Mouse (Mus musculus) embryonic facial prominence, embryonic 14.5 days (tissue): ENCODE measurements around the gene Nfatc2ip. TPM values are rescaled to one million over a fixed set of nuclear protein-coding genes. Genes with fewer than 3 reads are reported as not detected.
A peak's percentile ranks its signal among the peaks of the same experiment; 100 is the strongest.

Experiments used
- ATAC-seq: fragments of 200-750 bp; cut with Nextera tagmentation; 2 replicates; pipeline ENCODE4 v1.8.0; 2017; ENCODE audit warnings: low read depth, moderate number of reproducible peaks, moderate TSS enrichment
- DNase-seq: peaks from one replicate; pipeline ENCODE4 v3.0.0-alpha.2; 2015; ENCODE audit warnings: low spot score
- H3K27ac ChIP-seq: fragments of 300-500 bp; sonication (generic); replicated peaks from 2 replicates; pipeline ENCODE4 v1.5.1; 2014; ENCODE audit warnings: low read depth, mild to moderate bottlenecking, low read length, moderate library complexity
- H3K27me3 ChIP-seq: fragments of 300-500 bp; sonication (generic); replicated peaks from 2 replicates; pipeline ENCODE4 v1.6.1; 2014; ENCODE audit warnings: low read length; ENCODE audit not compliant: control insufficient read depth, insufficient read depth
- H3K36me3 ChIP-seq: fragments of 300-500 bp; sonication (generic); 2 replicates; pipeline ENCODE4 v1.6.1; 2014; ENCODE audit warnings: low read length, mixed read lengths; ENCODE audit not compliant: control insufficient read depth, insufficient read depth
- H3K4me1 ChIP-seq: fragments of 300-500 bp; sonication (generic); 2 replicates; pipeline ENCODE4 v1.6.1; 2014; ENCODE audit warnings: antibody characterized with exemption, low read length; ENCODE audit not compliant: control insufficient read depth, insufficient read depth
- H3K4me2 ChIP-seq: fragments of 300-500 bp; sonication (generic); 2 replicates; pipeline ENCODE4 v1.6.1; 2014; ENCODE audit warnings: low read depth, mild to moderate bottlenecking, low read length, moderate library complexity, mixed read lengths
- H3K4me3 ChIP-seq: fragments of 300-500 bp; sonication (generic); 2 replicates; pipeline ENCODE4 v1.5.1; 2014; ENCODE audit warnings: low read depth, mild to moderate bottlenecking, low read length
- H3K9ac ChIP-seq: fragments of 300-500 bp; sonication (generic); 2 replicates; pipeline ENCODE4 v1.6.1; 2014; ENCODE audit warnings: low read depth, mild to moderate bottlenecking, low read length, moderate library complexity, mixed read lengths
- H3K9me3 ChIP-seq: fragments of 300-500 bp; sonication (generic); 2 replicates; pipeline ENCODE4 v1.6.1; 2016; ENCODE audit warnings: low read length; ENCODE audit not compliant: control insufficient read depth
- WGBS: fragments of 180-500 bp; shearing (Covaris S2); extraction: QIAGEN DNeasy Blood & Tissue Kit; methylation state at CpG from one replicate; pipeline ENCODE4 v1.1.7; 2014; 5-methylcytosine and 5-hydroxymethylcytosine counted together
- polyA plus RNA-seq: library from polyadenylated mRNA; unstranded; fragments of >200 nt; fragmentation: Nextera tagmentation; extraction: Ambion mirVana; gene quantifications from 2 replicates; pipeline ENCODE4 v1.2.1, GENCODE M21; 2014

The Nfatc2ip gene
- polyA plus RNA-seq, 1 experiment from 2014 or later, result 2.6 TPM

DNA sequence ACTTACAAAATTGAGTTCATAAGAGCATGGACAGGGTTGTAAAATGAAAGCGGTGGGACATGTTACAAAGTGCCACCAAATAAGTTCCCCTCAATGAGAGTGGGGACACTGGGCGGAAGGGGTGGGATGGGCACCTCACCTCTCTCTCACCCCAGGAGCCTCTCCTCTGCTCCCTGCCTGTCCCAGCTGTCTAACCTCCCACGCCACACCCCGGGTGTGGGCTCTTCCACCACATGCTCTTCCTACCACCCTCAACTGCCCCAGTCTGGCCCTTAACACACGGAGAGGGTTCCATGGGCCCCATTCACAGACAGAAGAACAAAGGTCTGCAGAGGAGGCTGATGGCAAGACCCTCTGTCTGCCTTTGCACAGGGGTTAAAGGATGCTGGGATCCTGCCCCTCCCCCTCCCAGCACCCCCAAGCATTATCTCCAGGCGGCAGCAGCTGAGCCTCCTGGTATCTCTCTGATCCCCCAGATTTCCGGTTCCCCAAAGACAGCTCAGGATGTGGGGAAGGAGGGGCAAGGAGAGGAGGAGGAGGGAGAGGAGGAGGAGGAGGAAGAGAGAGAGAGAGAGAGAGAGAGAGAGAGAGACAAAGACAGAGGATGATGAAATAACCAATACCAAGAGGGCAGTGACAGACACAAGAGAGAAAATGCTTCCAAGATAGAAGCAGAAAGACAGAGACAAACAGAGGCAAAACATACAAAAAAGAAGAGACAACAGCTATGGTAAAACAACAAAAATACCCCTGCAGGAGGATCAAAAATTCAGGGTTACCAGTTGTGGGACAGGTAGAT is 39.5 kb downstream of the Nfatc2ip start:
- no peaks in the 10 kb centered on the region for H3K9me3 ChIP-seq
- no peaks in the 10 kb centered on the region for H3K36me3 ChIP-seq
- DNase-seq (no peak), ATAC-seq (no peak)
- no peaks in the 10 kb centered on the region for H3K27me3 ChIP-seq
- 44% methylated on average over 7 of the region's 7 CpGs for WGBS
- H3K27ac ChIP-seq, result no peak overlapping the region
- no peak overlapping the region for H3K4me3 ChIP-seq
- H3K4me2 ChIP-seq, result no peak overlapping the region
- H3K4me1 ChIP-seq, result no peaks in the 10 kb centered on the region
- H3K9ac ChIP-seq, result no peak overlapping the region

DNA sequence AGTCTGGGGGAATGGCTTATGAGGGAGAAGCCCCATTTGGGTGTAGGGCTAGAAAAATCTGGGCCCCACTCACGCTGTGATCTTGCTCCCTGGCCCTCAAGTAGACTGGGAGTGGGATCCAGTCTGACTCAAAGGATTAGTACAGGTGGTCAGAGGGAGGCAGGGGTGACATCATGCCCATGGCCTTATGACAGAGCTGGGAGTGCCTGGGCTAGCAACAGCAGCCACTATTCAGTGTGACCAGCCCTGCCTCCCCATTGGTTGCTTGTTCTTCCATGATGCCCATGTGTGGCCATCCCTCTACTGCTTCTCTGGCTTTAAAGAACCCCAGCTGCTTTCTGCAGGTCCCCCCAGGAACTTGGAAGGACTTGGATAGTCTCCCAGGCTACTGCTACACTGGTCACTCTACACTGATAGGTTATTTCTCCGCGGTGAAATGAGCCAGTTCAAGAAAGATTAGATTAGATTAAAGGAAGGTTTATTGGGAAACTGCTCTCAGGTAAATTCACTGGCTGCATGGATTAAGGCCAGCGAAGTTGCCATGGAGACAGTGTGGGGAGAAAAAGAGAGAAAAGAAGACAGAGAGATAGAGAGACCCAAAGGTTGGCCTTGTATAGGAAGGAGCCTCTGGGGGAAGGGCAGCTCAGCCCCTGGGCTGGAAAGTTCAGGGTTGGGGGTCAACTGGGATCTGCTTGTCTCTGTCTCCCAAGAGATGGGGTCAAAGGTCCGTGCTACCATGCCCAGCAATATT is 40.5 kb downstream of the Nfatc2ip start:
- no peak overlapping the region for H3K4me2 ChIP-seq
- no peaks in the 10 kb centered on the region for H3K27me3 ChIP-seq
- H3K4me1 ChIP-seq, result no peaks in the 10 kb centered on the region
- H3K36me3 ChIP-seq, result no peaks in the 10 kb centered on the region
- WGBS, result 52% methylated on average over 5 of the region's 5 CpGs
- DNase-seq (no peak), ATAC-seq (no peak)
- H3K4me3 ChIP-seq, result no peak overlapping the region
- H3K27ac ChIP-seq, result no peak overlapping the region
- H3K9me3 ChIP-seq, result no peaks in the 10 kb centered on the region
- no peak overlapping the region for H3K9ac ChIP-seq

GRCm38 (mm10) chr7:126354738-126355614 is 41.6 kb downstream of the Nfatc2ip start:
- H3K27me3 ChIP-seq, result no peaks in the 10 kb centered on the region
- no peak overlapping the region for H3K9ac ChIP-seq
- WGBS, result 41% methylated on average over 14 of the region's 14 CpGs
- no peak overlapping the region for H3K4me2 ChIP-seq
- no peak overlapping the region for H3K4me3 ChIP-seq
- H3K4me1 ChIP-seq, result no peaks in the 10 kb centered on the region
- no peak overlapping the region for H3K27ac ChIP-seq
- ATAC-seq, result no peak
- H3K36me3 ChIP-seq, result no peaks in the 10 kb centered on the region
- no peaks in the 10 kb centered on the region for H3K9me3 ChIP-seq
- DNase-seq, result no peak

- H3K36me3 ChIP-seq, result no peaks in the 10 kb centered on the region
- ATAC-seq (no peak), DNase-seq (no peak)
- no peaks in the 10 kb centered on the region for H3K4me1 ChIP-seq
- H3K27me3 ChIP-seq, result no peaks in the 10 kb centered on the region
- no peak overlapping the region for H3K9ac ChIP-seq
- H3K9me3 ChIP-seq, result no peaks in the 10 kb centered on the region
- H3K4me2 ChIP-seq, result no peak overlapping the region
- no peak overlapping the region for H3K4me3 ChIP-seq
- WGBS, result 69% methylated on average over 3 of the region's 3 CpGs
- H3K27ac ChIP-seq, result no peak overlapping the region
These were observed 42.6 kb downstream of the Nfatc2ip start for GRCm38 (mm10) chr7:126353994-126354365.

DNA sequence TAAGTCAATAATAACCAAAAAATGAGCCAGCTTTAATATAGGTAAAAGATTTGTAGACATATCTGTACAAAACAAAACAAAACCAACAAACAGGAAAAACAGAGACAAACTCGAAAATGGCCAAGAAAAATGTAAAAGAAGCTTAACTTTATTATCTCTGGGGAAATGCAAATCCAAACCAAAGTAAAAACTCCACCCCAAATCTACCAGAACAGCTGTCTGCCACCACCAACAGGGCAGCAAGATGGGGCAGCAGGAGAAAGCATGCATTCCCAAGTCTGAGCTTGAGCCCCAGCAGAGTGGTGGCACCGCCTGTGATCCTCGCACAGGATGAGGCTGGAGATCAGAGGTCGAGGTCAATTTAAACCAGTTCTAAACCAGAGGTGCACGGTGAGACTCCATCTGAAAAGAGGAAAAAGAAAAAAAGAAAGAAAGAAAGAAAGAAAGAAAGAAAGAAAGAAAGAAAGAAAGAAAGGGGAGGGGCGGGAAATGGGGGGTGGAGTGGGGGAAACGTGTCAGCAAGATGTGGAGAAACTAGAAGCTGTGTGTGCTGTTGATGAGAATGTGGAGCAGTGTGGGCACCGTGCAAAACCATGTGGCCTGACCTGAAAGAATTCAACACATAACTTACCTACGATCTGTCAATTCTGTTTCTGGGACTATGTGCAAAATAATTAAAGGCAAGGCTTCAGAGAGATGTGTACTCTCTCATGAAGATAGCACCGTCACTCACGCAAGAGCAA is 43.1 kb downstream of the Nfatc2ip start:
- no peaks in the 10 kb centered on the region for H3K4me1 ChIP-seq
- H3K4me3 ChIP-seq, result no peak overlapping the region
- H3K36me3 ChIP-seq, result no peaks in the 10 kb centered on the region
- ATAC-seq, result no peak
- H3K9ac ChIP-seq, result no peak overlapping the region
- DNase-seq, result no peak
- H3K27me3 ChIP-seq, result no peaks in the 10 kb centered on the region
- 56% methylated on average over 11 of the region's 11 CpGs for WGBS
- no peak overlapping the region for H3K27ac ChIP-seq
- H3K9me3 ChIP-seq, result no peaks in the 10 kb centered on the region
- H3K4me2 ChIP-seq, result no peak overlapping the region

DNA sequence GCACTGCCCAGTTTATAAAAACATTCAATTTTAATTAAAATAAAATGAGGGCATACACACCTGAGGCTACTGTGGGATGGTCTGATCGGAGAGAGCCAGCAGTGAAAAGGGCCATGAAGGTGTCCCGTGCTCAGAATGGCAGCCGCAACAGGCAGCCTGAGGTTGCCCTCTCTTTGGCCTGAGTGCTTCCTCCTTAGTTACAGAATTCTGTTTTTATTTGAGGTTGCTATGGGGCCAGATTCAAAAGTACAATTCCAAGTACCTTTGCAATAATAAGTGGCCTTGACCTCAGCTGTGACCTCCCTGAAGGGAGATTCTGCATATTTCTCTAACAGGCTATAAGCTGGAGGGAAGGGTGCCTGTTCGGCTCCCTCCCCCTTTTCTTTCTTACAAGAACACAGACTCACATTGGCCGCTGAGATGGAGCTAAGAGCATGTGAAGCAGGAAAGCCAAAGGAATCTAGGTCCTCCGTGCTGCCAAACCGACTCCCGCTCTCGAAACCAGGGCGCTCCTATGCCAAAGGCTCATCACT is 45.1 kb downstream of the Nfatc2ip start:
- ATAC-seq (no peak), DNase-seq (no peak)

DNA sequence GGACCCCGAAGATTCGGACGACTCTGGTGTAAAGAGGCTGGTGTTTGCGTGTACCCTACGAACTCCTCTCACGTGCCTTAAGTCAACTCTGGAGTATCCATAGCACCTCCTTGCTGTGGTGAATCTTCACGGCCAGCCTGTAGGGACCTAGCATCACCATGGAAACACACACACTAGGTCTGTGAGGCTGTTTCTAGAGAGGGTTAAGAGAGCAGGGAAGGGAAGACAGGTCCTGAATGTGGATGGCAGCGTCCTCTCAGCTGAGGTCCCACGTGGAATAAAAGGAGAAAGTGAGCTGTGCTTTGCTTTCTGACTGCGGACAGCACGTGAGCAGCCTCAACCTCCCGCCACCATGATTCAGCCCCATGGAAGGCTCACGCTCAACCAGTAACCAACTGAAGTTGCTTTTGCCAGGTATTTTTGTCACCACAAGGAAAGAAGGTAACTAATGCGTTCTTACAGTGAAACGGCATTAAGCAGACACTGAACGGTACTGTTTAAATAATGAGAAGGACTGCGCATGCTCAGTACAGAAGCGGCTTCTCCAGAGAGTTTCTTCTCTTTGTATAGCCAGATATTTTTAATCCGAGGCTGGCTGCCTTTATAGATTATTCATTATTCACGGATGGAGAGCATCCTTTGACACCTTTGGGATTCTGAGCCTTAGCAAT is 45.7 kb downstream of the Nfatc2ip start:
- DNase-seq (no peak), ATAC-seq (no peak)
- 64% methylated on average over 20 of the region's 20 CpGs for WGBS
- Histone ChIP-seq H3K4me2 (peak overlapping the region; percentile 13; the same call in 1 of the 2 replicates), H3K9me3 (no peaks in the 10 kb centered on the region), H3K27ac (no peak overlapping the region), H3K9ac (no peak overlapping the region), H3K27me3 (no peaks in the 10 kb centered on the region), H3K36me3 (no peaks in the 10 kb centered on the region), H3K4me1 (no peaks in the 10 kb centered on the region), H3K4me3 (no peak overlapping the region)

More for the DNA sequence above, 45.1 kb downstream of the Nfatc2ip start:
- H3K4me1 ChIP-seq, result no peaks in the 10 kb centered on the region
- 45% methylated on average over 10 of the region's 10 CpGs for WGBS
- H3K9me3 ChIP-seq, result no peaks in the 10 kb centered on the region
- H3K9ac ChIP-seq, result no peak overlapping the region
- peak overlapping the region; percentile 13; the same call in 1 of the 2 replicates for H3K4me2 ChIP-seq
- no peaks in the 10 kb centered on the region for H3K36me3 ChIP-seq
- no peak overlapping the region for H3K27ac ChIP-seq
- no peaks in the 10 kb centered on the region for H3K27me3 ChIP-seq
- no peak overlapping the region for H3K4me3 ChIP-seq
